Mouse (Mus musculus) midbrain, embryonic 15.5 days (tissue): ENCODE data around the gene Lrp6. TPM values are rescaled to one million over a fixed set of nuclear protein-coding genes. Genes with fewer than 3 reads are reported as not detected.

Experiments used
- ATAC-seq: fragments of 200-750 bp; cut with Nextera tagmentation; replicated peaks from 2 replicates; pipeline ENCODE4 v1.8.0; 2017; ENCODE audit warnings: moderate TSS enrichment
- H3K27ac ChIP-seq: fragments of 300-500 bp; sonication (generic); 2 replicates; pipeline ENCODE4 v1.5.1; 2015; ENCODE audit warnings: mild to moderate bottlenecking, inconsistent platforms
- H3K27me3 ChIP-seq: fragments of 300-500 bp; sonication (generic); replicated peaks from 2 replicates; pipeline ENCODE4 v1.6.1; 2015; ENCODE audit warnings: inconsistent platforms
- H3K36me3 ChIP-seq: fragments of 300-500 bp; sonication (generic); replicated peaks from 2 replicates; pipeline ENCODE4 v1.6.1; 2015; ENCODE audit warnings: inconsistent platforms
- H3K4me1 ChIP-seq: fragments of 300-500 bp; sonication (generic); 2 replicates; pipeline ENCODE4 v1.6.1; 2015; ENCODE audit warnings: inconsistent platforms
- H3K4me2 ChIP-seq: fragments of 300-500 bp; sonication (generic); 2 replicates; pipeline ENCODE4 v1.6.1; 2015; ENCODE audit warnings: inconsistent platforms, mild to moderate bottlenecking, moderate library complexity
- H3K4me3 ChIP-seq: fragments of 300-500 bp; sonication (generic); 2 replicates; pipeline ENCODE4 v1.5.1; 2015; ENCODE audit warnings: mild to moderate bottlenecking, inconsistent platforms
- H3K9ac ChIP-seq: fragments of 300-500 bp; sonication (generic); 2 replicates; pipeline ENCODE4 v1.6.1; 2015; ENCODE audit warnings: mild to moderate bottlenecking, inconsistent platforms
- H3K9me3 ChIP-seq: fragments of 300-500 bp; sonication (generic); 2 replicates; pipeline ENCODE4 v1.6.1; 2016; ENCODE audit warnings: inconsistent platforms
- WGBS: fragments of 180-500 bp; shearing (Covaris S2); methylation state at CpG from one replicate; pipeline ENCODE4 v1.1.7; 2015; ENCODE audit warnings: mixed read lengths; 5-methylcytosine and 5-hydroxymethylcytosine counted together
- polyA plus RNA-seq: library from polyadenylated mRNA; unstranded; fragments of >200 nt; fragmentation: Nextera tagmentation; extraction: Ambion mirVana; gene quantifications from 2 replicates; pipeline ENCODE4 v1.2.1, GENCODE M21; 2015

Lrp6 gene
- 18.8 and 19.5 TPM in 2 replicates for polyA plus RNA-seq

DNA sequence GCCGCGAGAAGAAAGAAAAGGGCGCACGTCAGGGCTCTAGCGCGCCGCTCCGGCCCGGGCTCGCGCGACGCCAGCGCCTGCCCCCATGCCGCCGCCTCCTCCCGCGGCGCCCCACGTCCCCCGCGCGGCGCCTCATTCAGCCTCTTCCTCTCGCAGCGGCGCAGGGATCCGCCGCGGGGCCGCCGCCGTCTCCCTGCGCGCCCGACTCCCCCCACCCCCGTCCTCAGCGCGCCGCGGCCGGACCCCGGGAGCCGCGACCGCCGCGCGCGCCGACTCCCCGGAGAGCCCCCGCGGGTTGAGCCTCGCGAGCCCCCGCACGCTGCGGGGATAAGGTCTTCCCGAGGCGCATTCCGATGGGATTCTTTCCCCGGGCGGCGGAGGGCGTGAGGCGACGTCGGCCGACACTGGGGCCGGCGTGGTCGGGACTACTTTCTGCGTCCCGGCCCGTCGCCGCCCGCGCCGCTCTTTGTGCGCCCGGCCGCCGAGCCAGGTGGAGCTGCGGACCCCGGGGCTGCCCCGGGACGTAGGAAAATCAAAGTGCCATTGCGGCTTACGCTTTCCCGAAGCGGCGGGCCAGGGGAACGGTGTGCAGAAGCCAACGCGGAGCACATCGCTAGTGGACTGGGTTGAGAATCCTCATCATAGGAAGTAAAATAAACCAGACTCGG is at the start of gene Lrp6:
Gene Lrp6 (minus strand): TSS at position 148 of the 668 bp plus-strand sequence.
- under 1% methylated on average over 95 of the region's 99 CpGs for WGBS
- peak within 1 kb of the TSS; percentile 81 for H3K4me3 ChIP-seq
- peak within 1 kb of the TSS; percentile 92 for H3K9ac ChIP-seq
- H3K27ac ChIP-seq: peak within 1 kb of the TSS; percentile 100
- H3K9me3 ChIP-seq: no peaks in the 10 kb centered on the region
- H3K36me3 ChIP-seq: no peaks in the 10 kb centered on the region
- peak within 1 kb of the TSS; percentile 81 for H3K4me2 ChIP-seq
- ATAC-seq: peak; percentile 94
- H3K27me3 ChIP-seq: no peaks in the 10 kb centered on the region
- H3K4me1 ChIP-seq: peaks cover 18% of the 10 kb centered on the region

DNA sequence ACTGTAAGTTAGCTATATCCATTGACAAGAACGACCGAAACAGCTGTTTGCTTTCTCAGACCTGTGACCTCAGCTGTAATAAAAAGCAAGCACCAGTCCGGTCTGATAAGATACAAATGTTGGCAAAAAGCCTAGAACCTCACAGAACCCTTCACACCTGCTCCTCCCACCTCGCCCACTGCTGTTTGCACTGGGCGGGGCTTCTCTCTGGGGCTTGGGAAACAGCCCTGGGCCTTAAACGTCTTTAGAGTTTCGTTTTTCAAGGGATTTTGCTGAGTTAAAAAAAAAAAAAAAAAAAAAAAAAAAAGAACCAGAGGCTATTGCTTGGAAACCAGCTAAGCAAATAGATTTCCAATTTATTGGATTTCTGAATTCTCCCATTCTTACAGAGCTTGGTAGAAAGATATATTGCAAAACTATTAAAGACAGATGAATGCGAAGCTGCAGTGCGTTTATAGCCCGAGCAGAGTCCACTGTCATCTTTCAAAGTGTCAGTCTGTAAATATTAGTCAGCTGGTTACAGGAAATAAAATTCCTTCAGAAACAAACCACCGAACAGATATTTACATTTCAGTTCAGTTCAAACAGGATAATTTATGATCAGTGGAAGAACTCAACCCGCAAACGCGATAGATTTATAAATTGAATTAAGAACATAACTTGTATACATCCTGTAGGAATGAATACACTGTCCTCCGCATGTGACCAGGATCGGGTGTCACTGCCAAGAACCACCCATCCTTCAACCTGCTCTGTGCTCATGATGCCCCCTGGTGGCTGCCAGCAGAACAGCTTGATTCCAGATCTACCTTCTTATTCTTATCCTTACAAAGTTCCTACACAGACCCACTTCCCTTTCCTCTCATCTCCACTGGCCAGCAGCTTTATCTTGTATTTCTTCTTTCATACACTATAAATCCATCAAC is 48.2 kb upstream of the Lrp6 start:
- no peak overlapping the region for H3K9ac ChIP-seq
- H3K4me3 ChIP-seq: no peak overlapping the region
- peak; percentile 78 for ATAC-seq
- WGBS: 25% methylated on average over 16 of the region's 16 CpGs
- peak overlapping the region; percentile 25 for H3K4me2 ChIP-seq
- H3K36me3 ChIP-seq: no peaks in the 10 kb centered on the region
- H3K9me3 ChIP-seq: no peaks in the 10 kb centered on the region
- no peaks in the 10 kb centered on the region for H3K4me1 ChIP-seq
- no peaks in the 10 kb centered on the region for H3K27me3 ChIP-seq
- no peak overlapping the region for H3K27ac ChIP-seq

DNA sequence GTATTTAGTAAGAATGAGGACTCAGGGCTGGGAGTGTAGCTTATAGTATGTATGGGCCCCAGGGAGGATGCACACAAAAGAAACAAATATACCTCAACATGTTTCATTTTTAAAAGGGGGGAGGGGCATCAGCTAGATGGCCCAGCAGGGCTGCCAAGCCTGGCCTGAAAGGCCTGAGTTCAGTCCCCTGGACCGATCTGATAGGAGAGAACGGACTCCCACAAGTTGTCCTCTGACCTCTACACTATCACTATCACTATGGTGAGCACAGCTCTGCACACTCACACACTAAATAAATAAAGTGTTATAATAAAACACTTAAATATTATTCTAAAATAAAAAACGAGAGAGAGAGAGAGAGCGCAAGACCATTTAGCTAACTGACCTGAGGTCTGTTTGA is 47.6 kb upstream of the Lrp6 start:
- H3K4me2 ChIP-seq: no peak overlapping the region
- H3K36me3 ChIP-seq: no peaks in the 10 kb centered on the region
- no peaks in the 10 kb centered on the region for H3K27me3 ChIP-seq
- no peak overlapping the region for H3K9ac ChIP-seq
- WGBS: 85% methylated on average over 4 of the region's 4 CpGs
- no peaks in the 10 kb centered on the region for H3K4me1 ChIP-seq
- H3K9me3 ChIP-seq: no peaks in the 10 kb centered on the region
- no peak overlapping the region for H3K27ac ChIP-seq
- no peak for ATAC-seq
- H3K4me3 ChIP-seq: no peak overlapping the region

DNA sequence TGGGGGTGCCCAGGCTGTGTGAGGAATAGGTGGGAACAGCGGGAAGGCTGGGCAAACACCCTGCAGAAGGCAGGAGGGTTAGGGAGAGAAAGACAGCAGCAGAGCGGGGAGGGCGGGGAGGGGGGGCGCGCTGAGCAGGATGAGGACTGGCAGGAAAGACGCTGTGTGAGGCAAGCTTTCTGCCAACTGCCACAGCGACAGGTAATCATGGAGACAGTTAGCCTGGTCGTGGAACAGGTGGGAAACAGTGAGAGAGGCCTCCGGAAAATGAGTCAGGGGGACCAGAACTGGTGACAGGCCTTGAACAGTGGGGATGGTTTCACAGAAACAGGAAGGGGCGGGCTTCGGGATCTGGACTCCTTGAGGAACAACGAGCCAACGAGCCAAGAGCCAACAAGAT is 45.1 kb upstream of the Lrp6 start:
- Histone ChIP-seq H3K36me3 (no peaks in the 10 kb centered on the region), H3K9me3 (no peaks in the 10 kb centered on the region), H3K4me2 (no peak overlapping the region), H3K4me3 (no peak overlapping the region), H3K4me1 (no peaks in the 10 kb centered on the region), H3K9ac (no peak overlapping the region), H3K27me3 (no peaks in the 10 kb centered on the region), H3K27ac (no peak overlapping the region)
- no peak for ATAC-seq
- 86% methylated on average over 13 of the region's 13 CpGs for WGBS

DNA sequence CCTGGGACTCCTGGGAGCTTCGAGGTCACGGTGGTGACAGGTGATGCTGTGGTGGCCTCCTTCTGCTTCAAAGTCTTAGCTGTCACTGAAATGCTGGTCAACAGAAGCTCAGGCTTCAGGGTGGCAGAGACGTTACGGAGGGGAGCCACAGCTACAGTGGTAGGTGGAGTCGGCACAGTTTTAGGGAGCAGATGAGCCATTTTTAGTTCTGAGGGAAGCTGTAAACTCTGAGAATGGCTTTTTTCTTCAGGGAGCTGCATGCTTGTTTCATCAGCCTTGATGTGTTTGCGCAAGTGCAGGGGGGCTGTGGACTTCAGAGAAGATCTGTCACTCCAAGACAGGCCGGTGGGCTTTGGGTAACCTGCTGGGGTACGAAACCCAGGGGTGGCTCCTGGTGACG is 43.6 kb upstream of the Lrp6 start:
- ATAC-seq: no peak
- Histone ChIP-seq H3K4me2 (no peak overlapping the region), H3K9me3 (no peaks in the 10 kb centered on the region), H3K4me1 (no peaks in the 10 kb centered on the region), H3K27me3 (no peaks in the 10 kb centered on the region), H3K4me3 (no peak overlapping the region), H3K27ac (no peak overlapping the region), H3K9ac (no peak overlapping the region), H3K36me3 (no peaks in the 10 kb centered on the region)
- 89% methylated on average over 9 of the region's 9 CpGs for WGBS

DNA sequence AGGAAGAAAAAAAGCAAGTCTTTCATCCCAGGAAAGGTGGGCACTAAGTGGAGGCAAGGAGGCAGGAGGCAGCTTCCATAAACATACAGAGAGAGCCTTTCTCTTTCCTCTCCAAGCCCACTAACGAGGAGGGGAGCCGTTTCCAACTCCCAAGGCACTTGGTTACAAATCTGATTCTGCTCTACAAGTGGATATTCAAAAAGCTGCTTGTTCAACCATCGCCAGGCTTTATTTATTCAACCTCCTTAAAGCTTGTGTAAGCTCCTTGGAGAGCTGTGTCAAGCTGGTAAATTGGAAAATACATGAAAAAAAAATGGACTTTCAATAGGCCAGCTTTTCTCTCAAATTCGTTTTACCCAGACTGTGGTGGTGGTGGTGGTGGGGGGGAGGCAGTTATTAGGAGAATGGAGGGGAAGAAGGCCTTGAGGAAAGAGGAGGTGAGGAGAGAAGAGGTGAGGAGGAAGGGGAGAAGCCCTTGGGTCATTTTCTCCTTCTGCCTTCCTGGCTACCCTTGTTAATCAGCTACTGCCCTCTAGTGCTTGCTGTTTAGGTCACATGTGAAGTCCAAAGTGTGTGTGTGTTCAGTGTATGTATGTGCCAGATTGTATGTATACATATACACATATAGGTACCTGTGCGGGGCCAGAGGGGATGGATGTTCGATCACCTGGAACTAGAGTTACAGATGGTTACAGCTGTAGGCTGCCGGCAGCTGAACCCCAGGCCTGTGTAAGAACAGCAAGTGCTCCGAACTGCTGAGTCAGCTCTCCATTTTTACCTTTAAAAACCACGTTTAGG is 40.4 kb upstream of the Lrp6 start:
- Histone ChIP-seq H3K9ac (no peak overlapping the region), H3K4me1 (no peaks in the 10 kb centered on the region), H3K27ac (no peak overlapping the region), H3K4me2 (no peak overlapping the region), H3K36me3 (no peaks in the 10 kb centered on the region), H3K4me3 (no peak overlapping the region), H3K9me3 (no peaks in the 10 kb centered on the region), H3K27me3 (no peaks in the 10 kb centered on the region)
- peak; percentile 82 for ATAC-seq
- 51% methylated on average over 9 of the region's 9 CpGs for WGBS

DNA sequence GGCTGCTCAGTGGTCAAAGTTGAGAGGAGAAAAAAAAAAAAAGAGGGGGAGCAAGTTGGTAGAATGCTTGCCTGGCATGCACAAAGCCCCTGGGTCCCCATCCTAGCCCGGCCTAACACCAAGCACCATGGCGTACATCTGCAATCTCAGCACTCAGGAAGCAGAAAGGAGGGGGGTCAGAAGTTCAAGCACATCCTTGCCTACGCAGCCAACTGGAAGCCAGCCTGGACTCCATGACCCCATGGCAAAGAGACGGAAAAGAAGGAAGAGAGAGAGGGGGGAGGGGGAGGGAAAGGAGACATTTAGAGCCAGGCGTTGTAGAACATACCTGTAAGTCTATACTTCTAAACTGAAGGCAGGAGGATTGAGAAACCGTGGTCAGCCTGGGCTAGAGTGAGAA is 39.8 kb upstream of the Lrp6 start:
- Histone ChIP-seq H3K27me3 (no peaks in the 10 kb centered on the region), H3K4me2 (no peak overlapping the region), H3K4me1 (no peaks in the 10 kb centered on the region), H3K9ac (no peak overlapping the region), H3K9me3 (no peaks in the 10 kb centered on the region), H3K4me3 (no peak overlapping the region), H3K36me3 (no peaks in the 10 kb centered on the region), H3K27ac (no peak overlapping the region)
- 75% methylated on average over 6 of the region's 6 CpGs for WGBS
- no peak for ATAC-seq

DNA sequence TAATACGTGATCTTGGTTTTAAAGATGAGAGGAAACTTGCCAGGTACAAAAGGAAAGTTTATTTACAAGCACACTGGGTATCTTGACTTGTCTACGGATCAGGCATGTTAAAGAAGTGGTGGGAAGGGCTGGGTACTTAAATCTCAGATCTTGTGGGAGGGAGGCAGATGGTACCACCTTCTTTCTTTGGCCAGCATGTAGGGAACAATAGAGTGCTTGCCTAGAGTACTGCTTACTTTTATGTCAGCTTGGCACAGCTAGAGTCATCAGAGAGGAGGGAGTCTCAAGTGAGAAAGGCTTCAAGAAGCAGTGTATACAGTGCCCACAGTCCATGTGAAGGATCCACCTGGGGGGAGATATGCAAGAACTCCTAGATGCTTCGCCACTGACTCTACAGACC is 38.4 kb upstream of the Lrp6 start:
- ATAC-seq: no peak
- no peaks in the 10 kb centered on the region for H3K4me1 ChIP-seq
- H3K27ac ChIP-seq: no peak overlapping the region
- H3K9me3 ChIP-seq: no peaks in the 10 kb centered on the region
- H3K4me3 ChIP-seq: no peak overlapping the region
- H3K27me3 ChIP-seq: no peaks in the 10 kb centered on the region
- no peaks in the 10 kb centered on the region for H3K36me3 ChIP-seq
- no peak overlapping the region for H3K4me2 ChIP-seq
- H3K9ac ChIP-seq: no peak overlapping the region
- 85% methylated on average over 3 of the region's 3 CpGs for WGBS

DNA sequence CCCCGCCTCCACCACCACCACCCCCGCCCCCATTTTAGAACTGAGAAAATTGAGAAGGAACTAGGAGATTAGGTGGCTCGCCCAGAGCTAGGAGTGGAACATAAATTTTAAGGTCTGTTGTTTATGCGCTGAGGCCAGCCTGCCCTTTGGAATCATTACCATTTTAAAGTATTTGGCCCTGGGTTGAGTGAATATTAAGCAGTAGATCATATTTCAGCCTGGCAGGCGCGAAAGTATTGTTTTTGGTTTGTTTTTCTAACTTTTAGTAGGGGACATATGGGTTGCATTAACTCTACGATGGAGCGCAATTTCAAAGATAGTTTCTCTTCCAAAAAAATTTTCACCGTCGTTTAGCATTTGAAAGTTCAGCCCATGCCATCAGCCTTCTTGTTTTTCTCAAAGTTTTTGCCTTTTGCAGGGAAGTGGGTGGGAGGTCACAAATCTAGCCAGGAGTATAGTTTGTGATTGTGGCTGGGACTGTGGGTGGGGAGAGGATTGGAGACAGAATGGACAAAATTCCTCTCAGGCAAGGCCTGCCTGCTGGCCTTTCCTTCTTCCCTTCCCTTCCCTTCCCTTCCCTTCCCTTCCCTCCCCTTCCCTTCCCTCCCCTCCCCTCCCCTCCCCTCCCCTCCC is 35.7 kb upstream of the Lrp6 start:
- no peak for ATAC-seq
- Histone ChIP-seq H3K27ac (no peak overlapping the region), H3K9me3 (no peaks in the 10 kb centered on the region), H3K9ac (no peak overlapping the region), H3K4me2 (no peak overlapping the region), H3K27me3 (no peaks in the 10 kb centered on the region), H3K4me3 (no peak overlapping the region), H3K36me3 (no peaks in the 10 kb centered on the region), H3K4me1 (no peaks in the 10 kb centered on the region)
- WGBS: 65% methylated on average over 10 of the region's 10 CpGs

DNA sequence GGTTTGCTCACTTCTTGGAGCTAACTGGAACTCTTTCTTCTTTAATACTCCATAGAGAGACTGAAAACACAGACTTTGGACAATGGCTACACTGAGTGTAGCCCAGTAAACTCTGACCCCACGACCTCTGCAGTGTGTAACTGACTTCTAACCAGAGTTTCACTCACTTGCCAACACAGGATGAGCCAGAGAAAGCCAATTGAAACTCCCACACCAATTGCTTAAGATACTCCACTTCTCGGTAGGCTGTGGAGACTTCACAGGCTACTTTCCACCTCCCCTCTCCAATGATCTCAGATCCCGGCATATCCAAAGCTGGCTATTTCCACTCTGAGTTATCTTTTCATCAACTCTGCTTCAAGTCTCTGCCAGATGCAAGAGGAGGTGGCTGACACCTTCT is 35.0 kb upstream of the Lrp6 start:
- Histone ChIP-seq H3K4me2 (no peak overlapping the region), H3K4me1 (no peaks in the 10 kb centered on the region), H3K27me3 (no peaks in the 10 kb centered on the region), H3K9me3 (no peaks in the 10 kb centered on the region), H3K36me3 (no peaks in the 10 kb centered on the region), H3K27ac (no peak overlapping the region), H3K9ac (no peak overlapping the region), H3K4me3 (no peak overlapping the region)
- no peak for ATAC-seq
- WGBS: 53% methylated on average over 3 of the region's 3 CpGs

DNA sequence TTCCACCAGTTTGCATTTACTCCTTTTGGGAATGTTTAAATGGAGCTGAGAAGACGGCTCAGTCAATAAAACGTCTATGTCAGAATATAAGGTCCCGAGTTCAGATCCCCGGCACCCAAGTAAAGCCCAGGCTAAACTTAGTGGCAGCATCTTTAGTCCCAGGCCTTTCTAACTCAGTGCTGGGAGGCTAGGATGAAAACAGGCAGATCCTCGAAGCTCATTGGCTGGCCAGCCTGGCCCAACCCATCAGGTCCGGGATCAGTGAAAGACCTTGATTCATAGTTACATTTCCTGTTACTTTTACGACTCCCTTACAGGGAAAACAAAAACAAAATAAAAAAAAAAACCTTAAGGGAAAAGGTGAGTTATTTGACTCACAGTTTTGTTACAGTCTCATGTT is 34.4 kb upstream of the Lrp6 start:
- 69% methylated on average over 7 of the region's 7 CpGs for WGBS
- ATAC-seq: no peak

DNA sequence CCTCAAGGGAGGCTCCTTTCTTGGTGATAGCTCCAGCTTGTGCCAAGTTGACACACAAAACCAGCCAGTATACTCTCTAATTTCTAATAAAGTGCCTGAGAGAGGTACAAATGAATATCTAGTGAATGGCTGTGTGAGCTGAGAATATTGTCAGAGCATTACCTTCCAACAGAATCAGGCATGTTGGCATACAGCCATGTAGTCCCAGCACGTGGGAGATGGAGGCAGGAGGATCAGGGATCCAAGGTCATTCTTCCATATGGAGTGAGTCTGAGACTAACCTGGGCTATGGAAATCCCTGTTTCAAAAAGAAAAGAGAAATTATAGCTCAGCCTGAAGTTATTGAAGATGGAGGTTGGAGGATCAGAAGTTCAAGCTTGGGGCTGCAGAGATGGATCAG is 32.5 kb upstream of the Lrp6 start:
- H3K27ac ChIP-seq: no peak overlapping the region
- no peaks in the 10 kb centered on the region for H3K36me3 ChIP-seq
- H3K9ac ChIP-seq: no peak overlapping the region
- 80% methylated on average over 1 of the region's 1 CpGs for WGBS
- no peaks in the 10 kb centered on the region for H3K27me3 ChIP-seq
- no peak overlapping the region for H3K4me2 ChIP-seq
- no peaks in the 10 kb centered on the region for H3K4me1 ChIP-seq
- H3K4me3 ChIP-seq: no peak overlapping the region
- H3K9me3 ChIP-seq: no peaks in the 10 kb centered on the region
- ATAC-seq: no peak

More for the DNA sequence above, 34.4 kb upstream of the Lrp6 start:
- Histone ChIP-seq H3K9ac (no peak overlapping the region), H3K4me3 (no peak overlapping the region), H3K36me3 (no peaks in the 10 kb centered on the region), H3K4me1 (no peaks in the 10 kb centered on the region), H3K9me3 (no peaks in the 10 kb centered on the region), H3K27me3 (no peaks in the 10 kb centered on the region), H3K27ac (no peak overlapping the region), H3K4me2 (no peak overlapping the region)
